Mouse (Mus musculus): ENCODE measurements at regions not wholly inside any gene's neighbourhood (a gene's known extent, or its start where the extent isn't known, plus 50 kb on each side); places are given as distances from the start of the nearest gene placed in this dataset.
"Not testable (repeated sequence)": the region's sequence is repeated elsewhere in the genome, so short reads cannot be mapped to it uniquely, and the experiment has no call there.

DNA sequence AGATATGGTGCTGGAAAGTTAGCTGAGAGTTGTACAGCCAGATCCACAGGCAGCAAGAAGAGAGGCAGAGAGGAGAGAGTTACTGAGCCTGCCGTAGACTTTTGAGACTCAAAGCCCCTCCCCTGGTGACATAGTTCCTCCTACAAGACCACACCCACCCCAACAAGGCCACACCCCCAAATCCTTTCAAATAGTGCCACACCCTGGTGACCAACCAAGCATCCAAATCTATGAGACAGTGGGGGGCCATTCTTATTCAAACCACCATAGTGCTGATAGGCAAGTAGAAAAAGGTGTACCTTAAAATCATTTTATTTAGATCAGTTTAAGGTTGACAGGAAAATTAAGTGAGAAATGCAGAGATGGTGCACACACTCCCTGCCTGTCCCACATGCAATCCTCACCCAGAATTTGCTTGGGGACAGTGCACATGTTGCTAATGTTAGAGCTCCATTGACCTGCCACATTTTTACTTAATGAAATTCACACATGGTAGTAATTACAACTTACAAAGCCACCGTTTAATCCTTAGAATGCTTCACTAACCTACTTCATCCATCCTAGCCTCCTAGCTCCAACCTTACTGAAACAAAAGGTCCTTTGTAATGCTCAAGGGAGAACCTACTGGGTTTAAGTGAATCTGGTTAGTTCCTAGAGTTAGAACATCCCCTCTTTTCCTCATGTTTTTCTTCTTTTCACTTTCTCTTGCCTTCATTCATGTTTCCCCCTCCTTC lies 86.5 kb downstream of the Phlda1 start:
- ATAC-seq = no peak

DNA sequence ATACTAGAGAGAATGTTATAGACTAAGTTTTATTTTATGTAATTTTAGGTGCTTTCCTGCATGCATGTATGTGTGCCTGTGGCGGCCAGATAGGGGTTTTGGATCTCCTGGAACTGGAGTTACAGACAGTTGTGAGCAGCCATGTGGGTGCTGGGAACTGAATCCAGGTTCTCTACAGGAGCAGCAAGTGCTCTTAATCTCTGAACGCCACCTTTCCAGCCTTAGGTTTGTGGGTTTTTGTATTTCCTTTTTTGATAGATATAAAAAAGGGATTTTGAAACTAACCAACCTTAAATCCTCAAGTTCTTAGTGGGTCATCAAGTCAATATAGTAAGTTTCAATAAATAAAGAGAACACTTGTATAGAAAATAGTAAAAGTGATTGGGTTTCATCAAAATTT lies 87.2 kb downstream of the Phlda1 start:
- ATAC-seq = no peak

DNA sequence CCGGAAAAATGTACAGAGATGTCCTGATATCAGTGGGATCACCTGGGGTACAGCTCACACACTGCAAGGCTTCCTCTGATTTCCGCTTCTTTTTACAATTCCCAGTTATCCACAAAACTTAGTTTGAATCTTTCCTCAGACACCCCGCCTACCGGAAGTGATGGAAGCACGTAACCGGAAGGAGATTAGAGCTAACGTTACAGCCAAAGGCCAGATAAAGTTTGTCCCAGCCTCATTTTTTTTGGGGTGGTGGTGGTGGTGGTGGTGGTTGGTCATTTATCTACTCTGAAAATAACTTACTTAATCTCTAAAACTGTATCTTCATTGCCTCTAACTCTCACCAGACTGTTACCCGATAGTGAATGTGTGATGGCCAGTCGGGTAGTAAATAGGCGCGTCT lies 88.1 kb downstream of the Phlda1 start:
- ATAC-seq = no peak

DNA sequence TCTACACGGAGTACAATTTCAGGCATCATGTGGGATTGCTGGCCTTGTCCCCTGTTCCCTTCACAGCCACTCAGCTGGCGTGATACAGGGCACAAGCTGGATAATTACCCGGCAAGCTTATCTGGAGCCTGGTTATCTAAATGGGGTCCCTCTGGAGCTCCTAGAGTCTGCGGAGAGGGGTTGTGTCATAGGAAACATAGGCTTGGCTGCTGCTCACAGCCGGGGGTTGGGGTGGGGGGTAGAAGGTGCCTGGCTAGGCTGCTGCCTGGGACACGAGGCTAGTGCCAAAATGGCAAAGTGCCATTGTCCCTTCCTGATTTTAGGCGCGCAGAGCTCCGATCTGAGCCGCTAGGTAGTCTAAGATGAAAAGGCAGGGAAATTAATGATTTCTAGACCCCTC lies 88.6 kb downstream of the Phlda1 start:
- no peak for ATAC-seq

DNA sequence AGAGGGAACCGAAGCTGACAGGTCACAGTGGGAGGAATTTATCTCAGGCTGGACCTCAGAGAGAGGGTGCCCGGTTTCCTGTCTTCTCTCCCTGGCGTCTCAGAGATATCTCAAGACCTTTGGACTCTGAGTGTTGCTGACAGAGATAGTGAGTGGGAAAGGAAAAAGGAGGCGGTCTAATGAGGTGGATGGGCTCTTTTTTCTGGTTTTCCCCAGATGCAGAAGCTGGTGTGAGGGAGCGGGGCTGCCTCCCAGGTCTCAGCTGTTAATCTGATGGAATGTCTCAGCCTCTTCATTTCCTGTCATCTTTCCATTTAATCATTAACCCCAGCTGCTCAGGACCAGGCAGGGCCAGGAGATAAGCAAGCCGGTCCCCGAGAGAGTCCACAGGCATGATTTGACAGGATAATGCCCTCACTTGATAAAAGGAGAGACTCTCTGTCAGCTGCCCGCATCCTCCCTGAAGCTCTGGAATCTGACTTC lies 89.5 kb downstream of the Phlda1 start:
- no peak for ATAC-seq

DNA sequence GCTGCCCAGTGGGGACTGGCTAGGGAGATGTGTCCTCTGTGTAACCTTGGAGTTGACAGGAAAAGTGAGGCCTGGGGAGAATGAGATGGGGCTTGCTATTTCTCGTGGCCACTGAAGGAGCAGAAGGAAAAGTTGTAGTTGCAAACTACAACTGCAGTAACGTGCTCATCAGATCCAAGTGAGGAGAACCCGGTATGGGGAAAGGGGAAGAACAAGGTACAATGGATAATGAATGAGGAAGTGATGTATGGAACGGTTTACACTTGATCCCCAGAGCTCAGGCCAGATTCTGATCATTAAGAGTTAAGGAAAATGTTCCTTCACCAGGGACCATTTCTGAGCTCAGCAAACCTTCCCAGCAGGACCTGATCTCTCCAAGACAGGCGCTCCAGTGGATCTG lies 92.6 kb downstream of the Phlda1 start:
- no peak for ATAC-seq

DNA sequence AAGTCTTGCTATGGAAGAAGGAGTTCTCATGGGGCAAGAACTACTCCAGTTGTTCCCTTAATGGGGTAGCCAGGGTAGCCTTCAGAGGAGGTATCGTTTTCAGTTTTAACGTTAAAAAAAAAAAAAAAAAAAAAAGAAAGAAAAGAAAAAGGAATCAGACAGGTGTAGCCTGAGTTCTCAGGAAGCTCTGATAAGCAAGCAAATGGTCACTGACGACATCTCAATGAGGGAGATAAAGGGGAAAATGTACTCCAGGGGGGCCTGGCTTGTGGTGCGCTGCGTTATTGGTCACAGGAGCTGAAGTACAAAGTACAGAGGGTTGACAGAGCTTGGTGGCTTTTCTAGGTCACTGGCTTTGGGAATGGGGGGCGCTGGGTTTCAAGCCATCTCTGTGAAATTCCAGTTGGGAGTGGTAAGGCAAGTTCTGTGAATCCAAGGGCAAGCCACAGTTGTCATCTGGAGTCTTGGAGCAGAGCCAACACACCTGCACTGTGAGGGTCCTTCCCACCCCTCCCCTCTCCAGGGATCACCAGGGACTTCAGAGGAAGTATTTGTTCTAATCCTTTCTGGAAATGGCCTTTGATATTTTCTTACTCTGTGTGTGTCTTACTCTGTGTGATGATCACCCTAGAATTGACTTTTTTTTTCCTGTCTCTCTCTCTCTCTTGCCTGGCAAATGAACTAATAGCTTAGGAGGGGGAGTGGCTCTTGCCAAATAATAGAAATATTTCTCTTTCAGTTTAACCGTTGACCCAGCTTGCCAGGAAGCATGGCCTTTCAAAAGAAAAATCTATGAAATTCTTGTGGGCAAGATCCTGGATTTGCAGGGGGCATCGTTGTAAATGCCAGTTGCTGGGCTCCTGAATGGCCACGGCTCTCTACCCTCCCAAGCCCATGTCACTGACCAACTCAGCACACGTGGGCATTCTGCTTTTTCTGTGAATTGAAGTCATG lies 93.5 kb downstream of the Phlda1 start:
- ATAC-seq = no peak

DNA sequence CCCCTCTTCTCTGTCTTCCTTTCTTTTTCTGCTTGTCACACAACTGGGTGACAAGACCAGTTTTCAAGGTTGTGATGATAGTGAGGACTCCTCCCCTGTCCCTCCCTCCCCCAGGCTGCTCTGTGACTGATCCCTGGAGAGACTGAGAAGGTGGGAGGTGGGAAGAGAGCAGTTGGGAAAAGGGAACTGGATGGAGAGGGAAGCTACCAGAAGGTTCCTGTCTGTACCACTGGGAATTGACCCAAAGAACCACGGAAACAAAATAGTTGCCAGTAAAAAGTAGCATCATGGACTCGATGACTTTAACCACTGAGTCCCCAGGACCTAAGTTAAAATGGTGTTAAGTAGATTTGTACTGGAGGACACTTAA lies 94.2 kb downstream of the Phlda1 start:
- ATAC-seq = no peak

DNA sequence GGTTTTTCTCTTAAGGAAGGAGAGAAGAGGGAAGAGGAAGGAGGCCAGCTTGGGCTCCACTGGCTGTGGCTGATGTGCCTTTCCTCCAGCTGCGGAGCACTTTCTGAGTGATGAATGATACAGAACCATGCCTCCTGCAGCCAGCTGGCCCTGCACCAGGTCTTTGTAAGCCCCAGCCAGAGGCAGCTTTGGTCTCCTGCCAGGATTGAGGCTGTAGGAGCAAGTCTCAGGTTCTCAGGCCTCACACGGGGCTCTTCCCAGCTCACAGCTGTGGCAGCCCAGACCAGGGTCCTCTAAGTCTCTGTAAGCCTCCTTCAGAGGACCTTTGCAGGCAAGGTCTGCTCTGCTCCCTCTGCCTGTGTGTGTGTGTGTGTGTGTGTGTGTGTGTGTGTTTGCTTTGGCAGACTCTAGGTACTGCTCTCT lies 94.6 kb downstream of the Phlda1 start:
- ATAC-seq = no peak

DNA sequence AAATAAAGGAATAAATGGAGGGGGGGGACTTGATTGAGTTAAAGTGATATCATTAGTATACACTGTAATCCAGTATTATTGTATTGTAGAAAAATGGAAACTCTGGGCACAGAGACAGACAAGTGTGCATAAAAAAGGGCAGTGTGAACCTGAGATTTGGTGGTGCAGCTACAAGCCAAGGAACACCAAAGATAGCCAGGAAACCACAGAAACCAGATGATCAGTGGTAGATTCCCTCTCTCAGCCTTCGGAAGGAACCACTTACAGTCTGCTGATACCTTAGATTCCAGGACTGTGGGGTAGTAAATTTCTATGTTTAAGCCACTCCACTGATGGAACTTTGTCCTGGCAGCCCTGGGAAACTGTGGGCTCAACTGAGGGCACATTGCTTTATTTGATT lies 97.1 kb downstream of the Phlda1 start:
- no peak for ATAC-seq

DNA sequence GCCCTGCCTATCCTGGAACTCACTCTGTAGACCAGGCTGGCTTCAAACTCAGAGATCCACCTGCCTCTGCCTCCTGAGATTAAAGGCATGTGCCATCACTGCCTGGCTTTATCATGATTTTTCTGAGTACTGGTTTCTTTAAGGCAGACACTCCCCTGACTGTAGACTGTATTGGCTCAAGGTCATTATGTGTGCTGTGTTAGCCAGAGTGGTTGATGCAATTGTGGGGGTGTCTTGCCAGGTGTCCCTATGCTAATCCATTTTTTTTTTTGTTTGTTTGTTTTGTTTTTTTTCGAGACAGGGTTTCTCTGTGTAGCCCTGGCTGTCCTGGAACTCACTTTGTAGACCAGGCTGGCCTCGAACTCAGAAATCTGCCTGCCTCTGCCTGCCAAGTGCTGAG lies 101.3 kb downstream of the Phlda1 start:
- not testable (repeated sequence) for ATAC-seq

DNA sequence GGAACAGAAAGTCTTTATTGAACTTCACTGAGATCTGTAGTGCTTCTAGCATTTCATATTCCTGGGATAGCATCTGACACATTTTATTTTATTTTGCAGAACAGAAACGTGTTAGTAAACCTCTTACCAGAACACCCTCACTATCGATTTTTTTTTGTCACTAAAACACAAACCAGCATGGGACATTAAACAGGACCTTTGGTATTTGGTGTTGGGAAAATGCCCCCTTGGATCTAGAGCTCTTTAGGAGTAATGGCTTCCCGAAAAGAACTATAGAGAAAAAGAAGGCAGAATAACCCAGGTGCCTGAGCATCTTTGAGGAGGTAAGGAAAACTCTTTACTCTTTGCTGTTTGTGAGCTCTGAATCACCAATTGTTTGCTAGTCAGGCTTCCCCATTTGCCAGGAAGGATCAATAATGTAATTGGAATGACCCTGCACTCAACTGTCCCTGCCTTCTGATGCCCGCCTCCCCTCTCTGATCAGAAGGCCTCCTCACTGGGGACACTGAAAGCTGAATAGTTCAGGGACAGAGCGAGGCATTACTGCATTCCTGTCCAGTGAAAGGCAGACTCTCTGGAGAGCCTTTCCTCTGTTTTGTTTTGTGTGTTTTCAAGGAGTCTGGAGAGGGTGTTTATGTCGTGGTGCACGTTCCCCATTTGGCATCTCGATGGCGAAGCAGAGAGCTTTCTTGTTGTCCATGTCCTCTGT lies 102.5 kb downstream of the Phlda1 start:
- no peak for ATAC-seq

DNA sequence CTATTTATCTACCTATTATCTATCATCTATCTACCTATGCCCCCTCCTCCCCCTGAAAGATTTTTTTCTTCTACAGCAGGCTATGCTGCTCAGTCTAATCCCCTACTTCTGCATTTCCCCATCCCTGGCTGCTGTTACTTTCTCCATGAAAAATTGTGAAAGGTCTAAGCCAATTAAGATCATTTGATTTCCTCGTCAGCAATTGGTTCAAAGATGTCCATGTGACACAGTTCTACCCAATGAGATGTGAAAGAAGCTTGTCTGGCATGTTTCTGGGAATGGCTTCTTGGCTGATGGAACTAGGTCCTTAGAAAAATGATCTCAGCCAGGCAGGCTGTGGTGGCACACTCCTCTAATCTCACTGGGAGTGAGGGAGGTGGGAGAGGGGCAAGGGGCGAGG lies 103.8 kb downstream of the Phlda1 start:
- no peak for ATAC-seq

DNA sequence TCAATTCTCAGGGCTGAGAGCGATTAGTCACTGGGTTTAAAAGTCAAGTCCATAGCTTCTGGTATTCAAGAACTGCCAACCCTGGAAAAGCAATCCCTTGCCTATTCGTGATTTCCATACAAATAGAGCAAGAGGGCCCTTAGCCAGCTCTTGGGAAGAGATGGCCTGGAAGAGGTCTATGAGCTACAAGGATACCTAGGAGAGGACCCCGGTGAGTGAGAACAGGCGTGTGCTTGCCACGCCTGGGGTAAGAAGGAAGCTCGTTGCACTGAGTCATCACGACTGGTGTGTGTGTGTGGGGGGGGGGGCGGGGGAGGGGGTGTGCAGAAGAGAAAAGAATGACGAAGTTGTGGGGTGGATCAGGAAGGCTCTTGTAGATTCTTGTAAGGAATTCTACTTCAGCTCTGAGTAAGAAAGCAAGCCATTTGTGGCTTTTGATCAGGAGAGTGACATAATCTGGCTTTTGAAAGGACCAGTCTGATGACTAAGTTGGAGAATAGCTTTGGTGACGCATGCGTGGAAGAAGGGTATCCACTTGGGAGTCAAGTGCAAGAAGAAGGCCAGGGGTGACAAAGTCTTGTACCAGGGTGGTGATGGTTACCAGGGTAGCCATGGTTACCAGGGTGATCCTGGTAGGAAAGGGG lies 113.7 kb downstream of the Phlda1 start:
- ATAC-seq = peak; percentile 32

DNA sequence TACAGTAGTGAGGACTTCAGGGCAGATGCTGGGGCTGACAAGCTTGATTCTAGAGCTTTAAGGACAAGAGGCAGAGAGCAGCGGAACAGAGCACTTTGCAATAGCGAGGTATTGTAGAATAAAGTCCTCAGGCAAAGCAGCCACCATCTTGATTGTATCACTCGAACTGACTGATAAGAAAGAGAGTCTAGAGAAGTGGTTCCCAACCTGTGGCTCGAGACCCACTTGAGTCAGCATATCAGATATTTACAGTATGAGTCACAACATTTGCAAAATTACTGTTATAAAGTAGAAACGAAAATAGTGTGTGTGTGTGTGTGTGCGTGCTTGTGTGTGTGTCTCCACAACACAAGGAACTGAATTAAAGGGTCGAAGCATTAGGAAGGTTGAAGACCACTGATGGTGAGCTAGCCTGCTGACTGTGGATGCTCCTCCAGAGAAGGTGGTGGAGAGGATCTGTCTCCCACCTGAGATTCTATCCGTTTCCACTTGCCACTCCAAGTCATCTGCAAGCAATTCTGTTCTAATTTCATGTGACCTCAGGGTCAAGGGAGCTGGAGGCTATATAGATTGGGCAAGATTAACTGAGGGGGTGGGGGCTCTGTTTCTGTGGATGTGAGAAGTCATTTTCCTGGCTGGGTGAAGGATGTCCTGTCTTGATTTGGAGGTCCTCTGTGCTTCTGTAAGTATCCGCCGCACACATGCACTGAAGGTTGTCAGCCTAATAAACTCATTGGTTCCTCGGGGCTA lies 115.0 kb downstream of the Phlda1 start:
- ATAC-seq = no peak

DNA sequence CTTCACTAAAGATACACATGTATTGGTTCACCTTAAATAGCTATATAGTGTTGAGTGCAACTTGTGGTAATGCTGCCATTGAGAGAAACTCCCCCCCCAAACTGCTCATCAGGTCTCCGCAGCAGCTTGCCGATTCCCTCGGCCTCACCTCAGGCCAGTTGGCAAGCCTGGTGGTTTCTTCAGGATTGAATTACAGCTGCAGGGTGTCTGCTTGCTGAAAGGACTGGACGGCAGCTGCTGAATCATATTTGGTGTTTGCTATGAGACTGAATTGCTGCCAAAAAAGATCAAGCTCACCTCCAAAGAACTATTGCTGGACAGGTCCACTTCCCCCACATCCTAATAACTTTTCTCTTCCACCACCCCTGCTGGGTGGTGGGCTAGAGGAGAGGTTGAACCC lies 116.7 kb downstream of the Phlda1 start:
- ATAC-seq = no peak

DNA sequence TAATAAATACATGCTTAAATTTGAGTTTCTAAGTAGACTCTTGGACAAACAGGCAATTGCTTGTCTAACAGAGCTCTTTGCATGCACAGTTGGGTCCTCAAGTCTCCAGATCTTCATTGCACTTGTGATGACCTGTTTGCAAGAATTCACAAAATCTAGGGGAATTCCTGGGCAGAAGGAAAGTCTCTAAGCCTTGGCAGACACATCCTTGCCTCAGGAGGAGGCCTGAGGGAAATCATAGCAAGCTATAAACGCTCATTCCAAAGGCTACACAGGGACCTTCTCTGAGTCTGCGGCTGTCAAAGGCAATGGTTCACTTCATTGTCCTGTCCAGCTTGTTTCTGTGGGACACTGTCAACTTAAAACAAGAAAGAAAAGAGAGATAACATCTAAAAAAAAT lies 117.9 kb downstream of the Phlda1 start:
- ATAC-seq = no peak

DNA sequence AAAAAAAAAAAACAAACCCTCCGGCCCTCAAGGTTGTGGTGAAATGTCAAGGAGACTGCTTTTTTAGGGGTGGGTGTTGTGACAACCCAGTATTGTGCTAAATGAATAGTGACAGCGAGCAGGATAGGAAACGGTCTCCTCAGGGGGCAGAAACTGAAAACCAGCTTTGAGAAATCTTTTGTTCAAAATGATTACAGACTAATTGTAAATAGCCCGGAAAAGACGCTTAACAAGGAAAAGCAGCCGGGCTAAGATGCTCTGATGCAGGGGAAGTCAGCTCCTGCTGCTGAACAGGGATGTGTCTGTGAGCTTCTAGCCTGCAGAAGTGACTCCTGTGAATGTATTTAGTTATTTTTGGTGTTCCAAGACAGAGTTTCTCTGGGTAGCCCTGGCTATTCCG lies 118.5 kb downstream of the Phlda1 start:
- ATAC-seq = no peak

DNA sequence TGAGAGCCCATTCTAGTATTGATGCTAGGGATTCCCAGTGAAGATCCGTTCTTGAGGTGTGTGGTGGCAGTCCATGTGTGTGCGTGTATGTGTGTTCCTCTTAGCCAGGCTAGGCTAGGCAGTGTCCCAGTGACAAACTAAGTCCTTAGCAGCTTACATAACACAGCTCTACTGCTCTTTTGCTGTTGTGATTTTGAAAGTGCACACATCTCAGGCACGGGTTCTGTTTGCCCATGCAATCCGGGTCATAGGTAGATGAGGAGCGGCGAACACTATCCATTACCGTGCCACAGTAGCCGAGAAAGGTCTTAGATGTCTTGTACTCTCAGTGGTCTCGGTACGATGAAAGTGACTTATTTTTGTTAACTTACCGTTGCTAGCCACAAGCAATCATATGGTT lies 119.5 kb downstream of the Phlda1 start:
- ATAC-seq = no peak

DNA sequence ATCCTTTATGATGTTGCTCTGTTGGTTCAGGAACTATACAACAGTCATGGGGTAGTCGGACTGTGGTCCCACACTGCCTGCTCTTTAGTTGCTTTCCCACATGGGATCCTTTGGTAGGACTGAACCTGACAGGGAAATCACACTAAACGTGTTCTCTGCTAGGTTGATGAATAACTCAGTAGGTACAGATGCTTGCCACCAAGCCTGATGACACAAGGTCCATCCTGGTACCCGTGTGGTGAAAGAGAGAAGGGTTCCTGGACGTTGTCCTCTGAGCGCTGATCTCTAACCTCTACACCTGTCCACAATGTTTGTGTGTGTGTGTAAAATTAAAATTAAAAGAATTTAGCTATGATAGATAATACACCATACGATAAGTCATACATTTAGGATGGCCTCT lies 119.9 kb downstream of the Phlda1 start:
- no peak for ATAC-seq

DNA sequence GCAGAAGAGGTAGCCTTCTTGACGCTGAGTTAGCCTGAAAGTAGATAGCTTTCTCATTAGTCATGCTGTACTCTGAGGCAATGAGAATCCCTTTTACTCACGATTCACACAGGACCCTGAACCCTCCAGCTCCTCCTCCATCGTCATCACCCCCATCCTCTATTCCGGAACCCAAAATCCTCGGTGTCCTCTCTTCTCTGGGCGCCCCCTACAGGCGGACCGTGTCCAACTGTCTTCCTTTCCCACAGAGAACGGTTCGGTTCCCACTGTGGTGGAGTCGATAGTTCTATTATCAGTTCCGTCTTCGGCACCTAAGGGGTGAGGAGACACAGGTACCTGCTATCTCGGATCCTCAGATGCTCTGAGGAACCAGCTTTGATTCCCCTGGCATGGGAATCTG lies 130.2 kb downstream of the Phlda1 start:
- ATAC-seq = peak; percentile 67
